Mouse (Mus musculus) CD8-positive naive resting alpha-beta T cell, adult 57 days (primary cell): ENCODE measurements around the gene Cyp2j9. TPM values are rescaled to one million over a fixed set of nuclear protein-coding genes. Genes with fewer than 3 reads are reported as not detected.

Experiments
- total RNA-seq: library from RNA; stranded (reverse); gene quantifications from one replicate; pipeline ENCODE4 v1.2.4, GENCODE M21; 2023

Cyp2j9 gene
- total RNA-seq = not detected

GRCm38 (mm10) chr4:96590911-96591790 is at the start of gene Cyp2j9:
TSS of gene Cyp2j9 (minus strand) at chr4:96591578.

DNA sequence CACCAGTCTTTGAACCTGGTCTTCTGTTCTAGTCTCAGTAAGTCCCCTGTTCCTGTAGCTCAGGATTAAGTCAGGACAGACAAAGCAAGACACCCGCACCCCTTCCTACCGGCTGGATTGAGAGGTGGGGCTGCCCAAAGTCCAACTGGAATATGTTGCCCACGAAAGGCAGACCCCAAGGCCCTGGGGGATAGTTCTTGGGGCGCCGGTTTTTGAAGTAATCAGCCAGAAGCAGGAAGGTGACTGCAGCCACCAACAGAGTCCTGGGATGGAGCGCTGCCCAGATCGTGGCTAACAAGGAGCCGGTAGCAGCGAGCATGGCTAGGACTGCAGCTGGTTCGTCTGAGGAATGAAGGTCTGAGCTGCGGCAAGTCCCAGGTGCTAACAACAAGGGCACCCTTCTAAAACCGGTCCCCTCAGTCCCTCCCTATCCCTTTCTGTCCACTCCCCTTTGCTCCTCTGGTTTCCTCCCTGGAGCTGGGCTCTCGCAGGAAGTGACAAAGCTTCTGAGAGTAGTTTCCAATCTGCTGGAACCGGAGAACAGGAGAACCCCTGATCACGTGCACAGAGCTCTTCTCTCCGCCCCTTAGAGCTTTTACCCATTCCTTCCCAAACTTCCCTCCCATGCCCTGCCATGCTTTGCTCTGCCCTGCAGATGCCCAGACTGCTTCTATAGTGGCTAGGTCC is 38.1 kb downstream of the Cyp2j9 start, which contains the start of gene Cyp2j6:
Cyp2j6 (minus strand) TSS at position 529 of the 687 bp plus-strand sequence.

Other genes starting within 250 kb of the Cyp2j9 start
- not detected for gene Cyp2j11, start 242.9 kb downstream of the Cyp2j9 start, total RNA-seq
- gene Cyp2j8, start 84.2 kb downstream of the Cyp2j9 start, total RNA-seq = not detected
- not detected for gene Cyp2j6, start 37.9 kb downstream of the Cyp2j9 start, total RNA-seq
- not detected for gene Cyp2j5, start 72.6 kb upstream of the Cyp2j9 start, total RNA-seq
- not detected for gene Gm12695, start 193.6 kb upstream of the Cyp2j9 start, total RNA-seq